Mouse (Mus musculus) forebrain, embryonic 16.5 days (tissue): ENCODE results near the gene Srrd. TPM values are rescaled to one million over a fixed set of nuclear protein-coding genes. Genes with fewer than 3 reads are reported as not detected.
"Not testable (repeated sequence)": the region's sequence is repeated elsewhere in the genome, so short reads cannot be mapped to it uniquely, and the experiment has no call there.

ENCODE experiments used
- ATAC-seq: fragments of 200-750 bp; cut with Nextera tagmentation; 2 replicates; pipeline ENCODE4 v1.8.0; 2017; ENCODE audit warnings: mild to moderate bottlenecking, moderate library complexity
- H3K27ac ChIP-seq: fragments of 300-500 bp; sonication (generic); 2 replicates; pipeline ENCODE4 v1.5.1; 2014; ENCODE audit warnings: low read length, control low read depth
- H3K27me3 ChIP-seq: fragments of 300-500 bp; sonication (generic); replicated peaks from 2 replicates; pipeline ENCODE4 v1.6.1; 2014; ENCODE audit warnings: low read length; ENCODE audit not compliant: control insufficient read depth, insufficient read depth
- H3K36me3 ChIP-seq: fragments of 300-500 bp; sonication (generic); 2 replicates; pipeline ENCODE4 v1.6.1; 2014; ENCODE audit not compliant: control insufficient read depth, insufficient read depth
- H3K4me1 ChIP-seq: fragments of 300-500 bp; sonication (generic); replicated peaks from 2 replicates; pipeline ENCODE4 v1.6.1; 2014; ENCODE audit warnings: low read length; ENCODE audit not compliant: control insufficient read depth, insufficient read depth
- H3K4me2 ChIP-seq: fragments of 300-500 bp; sonication (generic); 2 replicates; pipeline ENCODE4 v1.6.1; 2014; ENCODE audit warnings: mild to moderate bottlenecking, low read length, control low read depth
- H3K4me3 ChIP-seq: fragments of 300-500 bp; sonication (generic); replicated peaks from 2 replicates; pipeline ENCODE4 v1.5.1; 2014; ENCODE audit warnings: mild to moderate bottlenecking, low read length, control low read depth
- H3K9ac ChIP-seq: fragments of 300-500 bp; sonication (generic); replicated peaks from 2 replicates; pipeline ENCODE4 v1.6.1; 2014; ENCODE audit warnings: low read depth, low read length, control low read depth
- H3K9me3 ChIP-seq: fragments of 300-500 bp; sonication (generic); 2 replicates; pipeline ENCODE4 v1.6.1; 2016; ENCODE audit warnings: low read length; ENCODE audit not compliant: control insufficient read depth
- WGBS: fragments of 180-500 bp; shearing (Covaris S2); extraction: QIAGEN DNeasy Blood & Tissue Kit; methylation state at CpG from one replicate; pipeline ENCODE4 v1.1.7; 2014; 5-methylcytosine and 5-hydroxymethylcytosine counted together
- polyA plus RNA-seq: library from polyadenylated mRNA; unstranded; fragments of >200 nt; fragmentation: Nextera tagmentation; extraction: Ambion mirVana; gene quantifications from 2 replicates; pipeline ENCODE4 v1.2.1, GENCODE M21; 2015

The Srrd gene
- polyA plus RNA-seq, 1 experiment from 2014 or later = 62.5 TPM

- 9% methylated on average over 48 of the region's 48 CpGs for WGBS
- H3K4me2 ChIP-seq = peak within 1 kb of the TSS; percentile 76
- H3K27ac ChIP-seq = peak within 1 kb of the TSS; percentile 87
- no peaks in the 10 kb centered on the region for H3K27me3 ChIP-seq
- peak; percentile 93 for ATAC-seq
- H3K4me3 ChIP-seq = peak within 1 kb of the TSS; percentile 98
- peaks cover 18% of the 10 kb centered on the region for H3K4me1 ChIP-seq
- H3K9me3 ChIP-seq = no peaks in the 10 kb centered on the region
- H3K9ac ChIP-seq = peak within 1 kb of the TSS; percentile 86
- H3K36me3 ChIP-seq = peaks cover 17% of the 10 kb centered on the region
Measured at GRCm38 (mm10) chr5:112325546-112326445, 17.0 kb downstream of the Srrd start, which contains the start of gene Tfip11. Gene Tfip11 (plus strand): TSS chr5:112326358.

- no peak overlapping the region for H3K4me3 ChIP-seq
- no peaks in the 10 kb centered on the region for H3K9me3 ChIP-seq
- 37% methylated on average over 24 of the region's 24 CpGs for WGBS
- H3K36me3 ChIP-seq = peaks cover 8% of the 10 kb centered on the region
- no peak overlapping the region for H3K9ac ChIP-seq
- peaks cover 18% of the 10 kb centered on the region for H3K4me1 ChIP-seq
- peak overlapping the region; percentile 62 for H3K4me2 ChIP-seq
- no peaks in the 10 kb centered on the region for H3K27me3 ChIP-seq
- ATAC-seq = no peak
- no peak overlapping the region for H3K27ac ChIP-seq
Measured at GRCm38 (mm10) chr5:112324637-112325545, 17.9 kb downstream of the Srrd start.

- no peak for ATAC-seq
- H3K4me2 ChIP-seq = no peak overlapping the region
- H3K36me3 ChIP-seq = 0 out of 2 replicates have a peak, but pooled peaks cover 2% of the 10 kb centered on the region
- no peaks in the 10 kb centered on the region for H3K27me3 ChIP-seq
- H3K9ac ChIP-seq = no peak overlapping the region
- no peak overlapping the region for H3K27ac ChIP-seq
- peaks cover 18% of the 10 kb centered on the region for H3K4me1 ChIP-seq
- H3K9me3 ChIP-seq = no peaks in the 10 kb centered on the region
- H3K4me3 ChIP-seq = no peak overlapping the region
- 87% methylated on average over 6 of the region's 6 CpGs for WGBS
Measured at GRCm38 (mm10) chr5:112323246-112323645, 19.6 kb downstream of the Srrd start.

DNA sequence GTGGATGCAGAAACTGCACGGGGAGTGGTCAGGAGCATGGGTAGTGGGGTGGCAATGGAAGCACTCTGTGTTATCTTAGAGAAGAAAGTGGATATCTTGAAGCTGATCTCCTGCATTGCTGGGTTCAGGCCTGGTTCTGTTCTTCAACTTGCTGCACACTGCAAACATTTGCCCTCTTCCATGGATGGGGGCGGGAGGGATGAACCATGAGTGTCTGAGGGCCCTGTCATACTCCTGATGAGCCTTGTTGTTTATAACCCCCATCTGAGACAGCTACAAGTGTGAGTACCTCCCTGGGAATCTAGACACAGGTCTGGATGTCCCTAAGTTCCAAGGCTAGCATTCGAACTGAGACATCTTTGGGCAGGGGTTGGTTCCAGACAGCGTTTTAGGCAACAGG is 21.5 kb downstream of the Srrd start:
- H3K27me3 ChIP-seq = no peaks in the 10 kb centered on the region
- ATAC-seq = no peak
- no peak overlapping the region for H3K9ac ChIP-seq
- no peaks in the 10 kb centered on the region for H3K36me3 ChIP-seq
- H3K27ac ChIP-seq = no peak overlapping the region
- peaks cover 5% of the 10 kb centered on the region; the same call in 1 of the 2 replicates for H3K4me1 ChIP-seq
- no peaks in the 10 kb centered on the region for H3K9me3 ChIP-seq
- no peak overlapping the region for H3K4me2 ChIP-seq
- H3K4me3 ChIP-seq = no peak overlapping the region
- 75% methylated on average over 4 of the region's 4 CpGs for WGBS

DNA sequence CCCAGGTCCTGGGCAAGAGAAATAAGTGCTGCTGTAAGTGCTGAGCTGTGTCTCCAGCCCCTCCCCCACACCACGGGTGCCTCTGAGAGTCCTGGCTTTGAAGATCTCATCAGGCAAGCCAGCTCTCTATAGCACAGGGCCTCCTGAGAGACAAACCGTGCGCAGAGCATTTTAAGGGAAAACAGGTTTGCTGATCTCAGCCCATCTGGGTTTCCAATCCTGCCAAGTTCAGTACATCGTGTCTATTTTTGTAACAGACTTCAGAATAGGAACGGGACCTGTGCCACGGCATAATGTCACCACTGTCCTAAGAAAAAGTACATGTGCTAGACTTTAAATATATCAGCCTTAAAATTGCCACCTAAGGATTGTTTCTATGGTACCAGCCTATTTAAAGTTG is 21.9 kb downstream of the Srrd start:
- ATAC-seq = no peak
- Histone ChIP-seq H3K4me2 (no peak overlapping the region), H3K9ac (no peak overlapping the region), H3K9me3 (no peaks in the 10 kb centered on the region), H3K27ac (no peak overlapping the region), H3K4me1 (peaks cover 5% of the 10 kb centered on the region; the same call in 1 of the 2 replicates), H3K36me3 (no peaks in the 10 kb centered on the region), H3K27me3 (no peaks in the 10 kb centered on the region), H3K4me3 (no peak overlapping the region)
- 70% methylated on average over 6 of the region's 6 CpGs for WGBS

- H3K9me3 ChIP-seq = no peaks in the 10 kb centered on the region
- no peak overlapping the region for H3K9ac ChIP-seq
- H3K27me3 ChIP-seq = no peaks in the 10 kb centered on the region
- ATAC-seq = no peak
- no peak overlapping the region for H3K4me2 ChIP-seq
- H3K4me3 ChIP-seq = no peak overlapping the region
- H3K36me3 ChIP-seq = no peaks in the 10 kb centered on the region
- no peak overlapping the region for H3K27ac ChIP-seq
- 76% methylated on average over 5 of the region's 5 CpGs for WGBS
- peaks cover under 1% of the 10 kb centered on the region; the same call in 1 of the 2 replicates for H3K4me1 ChIP-seq
Measured at GRCm38 (mm10) chr5:112320379-112320778, 22.5 kb downstream of the Srrd start.

GRCm38 (mm10) chr5:112319343-112319742 is 23.5 kb downstream of the Srrd start:
- not testable (repeated sequence) for H3K9me3 ChIP-seq, ATAC-seq, H3K4me1 ChIP-seq, H3K4me2 ChIP-seq, H3K9ac ChIP-seq, H3K4me3 ChIP-seq, H3K36me3 ChIP-seq, H3K27me3 ChIP-seq, H3K27ac ChIP-seq
- WGBS = 63% methylated on average over 2 of the region's 2 CpGs

DNA sequence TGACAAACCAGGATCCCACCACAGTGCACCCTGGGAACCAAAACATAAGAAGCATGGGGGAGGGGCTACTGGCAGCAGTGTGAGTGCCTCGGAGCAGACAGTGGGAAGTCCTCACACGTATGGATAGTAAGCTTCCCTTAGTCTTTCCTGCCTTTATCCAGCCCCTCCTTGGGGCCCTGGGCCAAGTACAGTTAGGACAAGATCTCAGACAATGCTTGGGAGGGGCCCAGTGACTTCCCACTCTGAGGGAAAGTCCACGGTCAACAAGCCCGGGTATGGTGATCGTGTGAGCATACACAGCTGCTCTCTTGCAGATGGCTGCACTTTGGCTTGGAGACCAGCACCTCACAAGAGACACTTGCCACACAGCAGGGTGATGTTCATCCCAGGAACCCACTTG is 25.5 kb downstream of the Srrd start:
- ATAC-seq = no peak
- Histone ChIP-seq H3K27me3 (no peaks in the 10 kb centered on the region), H3K9ac (no peak overlapping the region), H3K4me3 (no peak overlapping the region), H3K36me3 (no peaks in the 10 kb centered on the region), H3K4me1 (no peaks in the 10 kb centered on the region), H3K9me3 (no peaks in the 10 kb centered on the region), H3K4me2 (no peak overlapping the region), H3K27ac (no peak overlapping the region)
- 70% methylated on average over 5 of the region's 5 CpGs for WGBS

DNA sequence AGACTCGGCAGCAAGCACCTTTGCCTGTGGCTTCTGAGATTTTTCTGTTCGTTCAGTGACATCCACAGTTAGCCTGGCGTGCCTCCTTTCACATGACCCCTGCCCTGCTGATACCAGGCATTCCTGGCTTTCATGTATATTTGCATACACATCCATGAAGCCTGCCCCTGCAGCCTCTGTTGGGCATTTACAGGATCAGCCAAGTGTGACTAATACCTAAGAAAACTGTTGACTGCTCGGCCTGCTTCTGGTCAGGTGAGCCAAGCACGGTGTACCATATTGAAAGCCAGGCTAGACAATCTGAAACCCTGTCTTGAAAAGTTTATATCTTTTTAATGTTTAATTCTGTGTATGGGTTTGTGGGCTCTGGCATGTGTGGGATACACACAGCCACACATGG is 26.4 kb downstream of the Srrd start:
- H3K27me3 ChIP-seq = no peaks in the 10 kb centered on the region
- no peak overlapping the region for H3K4me3 ChIP-seq
- H3K4me1 ChIP-seq = no peaks in the 10 kb centered on the region
- no peaks in the 10 kb centered on the region for H3K9me3 ChIP-seq
- no peak for ATAC-seq
- H3K27ac ChIP-seq = no peak overlapping the region
- 76% methylated on average over 5 of the region's 5 CpGs for WGBS
- no peak overlapping the region for H3K9ac ChIP-seq
- H3K4me2 ChIP-seq = no peak overlapping the region
- H3K36me3 ChIP-seq = no peaks in the 10 kb centered on the region
